Mouse (Mus musculus) heart, embryonic 15.5 days (tissue): Measurements from ENCODE around the gene Slc5a6. TPM values are rescaled to one million over a fixed set of nuclear protein-coding genes. Genes with fewer than 3 reads are reported as not detected.

Experiments
- ATAC-seq: fragments of 200-750 bp; cut with Nextera tagmentation; replicated peaks from 2 replicates; pipeline ENCODE4 v1.8.0; 2017; ENCODE audit warnings: low read depth, moderate TSS enrichment; ENCODE audit not compliant: insufficient number of reproducible peaks, insufficient read depth, low FRiP score
- H3K27ac ChIP-seq: fragments of 300-500 bp; sonication (generic); 2 replicates; pipeline ENCODE4 v1.5.1; 2015; ENCODE audit warnings: mild to moderate bottlenecking, inconsistent platforms
- H3K27me3 ChIP-seq: fragments of 300-500 bp; sonication (generic); 2 replicates; pipeline ENCODE4 v1.6.1; 2015; ENCODE audit warnings: inconsistent platforms
- H3K36me3 ChIP-seq: fragments of 300-500 bp; sonication (generic); 2 replicates; pipeline ENCODE4 v1.6.1; 2015; ENCODE audit warnings: mild to moderate bottlenecking, inconsistent platforms
- H3K4me1 ChIP-seq: fragments of 300-500 bp; sonication (generic); replicated peaks from 2 replicates; pipeline ENCODE4 v1.6.1; 2015; ENCODE audit warnings: inconsistent platforms
- H3K4me2 ChIP-seq: fragments of 300-500 bp; sonication (generic); 2 replicates; pipeline ENCODE4 v1.6.1; 2015; ENCODE audit warnings: inconsistent platforms, mild to moderate bottlenecking, moderate library complexity
- H3K4me3 ChIP-seq: fragments of 300-500 bp; sonication (generic); 2 replicates; pipeline ENCODE4 v1.5.1; 2015; ENCODE audit warnings: mild to moderate bottlenecking, inconsistent platforms
- H3K9ac ChIP-seq: fragments of 300-500 bp; sonication (generic); 2 replicates; pipeline ENCODE4 v1.6.1; 2015; ENCODE audit warnings: mild to moderate bottlenecking, inconsistent platforms
- H3K9me3 ChIP-seq: fragments of 300-500 bp; sonication (generic); replicated peaks from 2 replicates; pipeline ENCODE4 v1.6.1; 2016; ENCODE audit warnings: inconsistent platforms
- WGBS: fragments of 180-500 bp; shearing (Covaris S2); methylation state at CpG from one replicate; pipeline ENCODE4 v1.1.7; 2015; ENCODE audit warnings: mixed read lengths; 5-methylcytosine and 5-hydroxymethylcytosine counted together
- polyA plus RNA-seq: library from polyadenylated mRNA; unstranded; fragments of >200 nt; fragmentation: Nextera tagmentation; extraction: Ambion mirVana; gene quantifications from 2 replicates; pipeline ENCODE4 v1.2.1, GENCODE M21; 2015

Slc5a6 gene
- polyA plus RNA-seq = 5.8 and 9.3 TPM in 2 replicates

DNA sequence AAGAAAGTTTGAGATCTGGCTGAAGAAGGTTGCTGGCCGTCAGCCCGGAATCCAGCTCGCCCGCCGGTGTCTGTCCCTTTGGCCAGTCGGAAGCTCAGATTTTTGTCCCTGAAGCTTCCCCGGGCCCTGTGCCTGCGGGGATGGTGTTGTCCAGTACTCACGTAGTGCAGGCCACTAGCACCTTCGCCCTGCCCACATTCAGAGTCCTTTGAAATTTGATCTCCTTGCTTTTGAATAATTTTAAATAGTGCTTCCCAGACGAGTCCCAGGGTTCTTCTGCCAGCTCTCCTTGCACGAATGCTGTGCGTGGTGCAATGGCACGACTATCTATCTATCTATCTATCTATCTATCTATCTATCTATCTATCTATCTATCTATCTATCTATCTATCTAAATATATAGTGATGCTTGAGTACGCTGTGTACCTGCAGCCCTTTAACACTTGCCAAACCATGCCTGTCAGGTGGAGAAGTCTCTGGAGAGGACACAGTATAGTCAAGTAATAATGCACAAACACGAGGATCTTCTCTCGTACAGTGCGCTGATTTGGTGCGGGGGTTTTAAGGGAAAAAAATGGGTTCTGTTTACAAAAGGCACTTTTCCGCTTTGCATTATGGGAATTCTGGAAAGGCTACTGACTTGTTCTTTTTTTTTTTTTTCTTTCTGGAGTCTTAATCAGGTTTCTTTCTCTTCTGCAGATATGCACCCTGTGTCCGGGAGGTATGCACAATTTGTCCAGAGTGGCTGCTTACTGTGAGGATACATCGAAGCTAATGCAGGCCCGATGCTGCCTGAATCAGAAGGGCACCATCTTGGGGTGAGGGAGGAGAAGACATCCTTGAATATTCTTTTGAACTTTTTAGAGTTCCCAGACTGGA, at the start of gene Slc5a6:
Slc5a6 (minus strand) TSS at position 162 of the 879 bp plus-strand sequence.
- ATAC-seq = peak; percentile 63
- H3K36me3 ChIP-seq = 0 out of 2 replicates have a peak, but pooled peaks cover 8% of the 10 kb centered on the region

DNA sequence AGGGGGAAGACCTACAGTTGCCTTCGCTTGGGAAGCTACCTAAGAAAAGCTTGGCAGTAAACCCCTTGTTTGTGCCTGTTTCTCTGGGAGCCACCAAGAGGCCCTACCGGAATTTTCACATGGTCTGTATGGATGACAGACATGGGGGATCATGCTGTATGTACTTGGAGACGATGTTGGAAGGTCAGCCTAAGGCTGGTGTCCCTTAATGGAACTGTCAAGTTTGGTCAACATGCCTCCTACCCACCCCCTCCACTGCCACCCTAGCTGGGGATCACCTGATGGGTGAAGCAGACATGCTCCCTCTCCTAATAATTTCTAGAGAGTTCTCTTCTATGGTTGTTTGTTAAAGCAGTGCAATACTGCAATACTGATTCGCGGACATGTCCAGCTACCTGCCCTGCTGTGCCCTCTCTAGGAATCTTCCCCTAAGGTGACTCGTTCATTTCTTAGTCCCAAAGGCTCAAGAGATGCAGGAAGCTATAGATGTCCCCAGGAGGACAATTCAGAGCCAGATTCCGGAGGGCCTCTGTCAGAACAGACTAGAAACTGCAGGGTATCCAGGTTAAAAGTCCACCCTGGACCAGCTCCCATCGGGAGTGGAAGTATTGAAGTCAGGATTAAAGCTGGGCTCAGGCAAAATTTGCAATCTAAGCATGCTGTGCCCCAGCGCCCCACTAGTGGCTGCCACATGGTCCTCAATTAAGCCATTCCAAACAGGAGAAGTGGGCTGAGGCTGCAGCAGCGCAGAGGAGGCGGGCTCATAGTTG, 47.2 kb upstream of the Slc5a6 start:
- Histone ChIP-seq H3K36me3 (no peaks in the 10 kb centered on the region), H3K27me3 (peaks cover 76% of the 10 kb centered on the region), H3K9ac (no peak overlapping the region), H3K27ac (no peak overlapping the region), H3K4me1 (peaks cover 35% of the 10 kb centered on the region), H3K4me2 (peak overlapping the region; percentile 73), H3K4me3 (peak overlapping the region; percentile 45), H3K9me3 (no peaks in the 10 kb centered on the region)
- 26% methylated on average over 11 of the region's 11 CpGs for WGBS
- no peak for ATAC-seq

More for the DNA sequence above, at the start of gene Slc5a6:
- Histone ChIP-seq H3K9ac (peak within 1 kb of the TSS; percentile 93), H3K4me3 (peak within 1 kb of the TSS; percentile 86), H3K4me2 (peak within 1 kb of the TSS; percentile 86), H3K27me3 (no peaks in the 10 kb centered on the region), H3K27ac (peak within 1 kb of the TSS; percentile 99), H3K4me1 (peaks cover 12% of the 10 kb centered on the region), H3K9me3 (no peaks in the 10 kb centered on the region)
- under 1% methylated on average over 23 of the region's 23 CpGs for WGBS

DNA sequence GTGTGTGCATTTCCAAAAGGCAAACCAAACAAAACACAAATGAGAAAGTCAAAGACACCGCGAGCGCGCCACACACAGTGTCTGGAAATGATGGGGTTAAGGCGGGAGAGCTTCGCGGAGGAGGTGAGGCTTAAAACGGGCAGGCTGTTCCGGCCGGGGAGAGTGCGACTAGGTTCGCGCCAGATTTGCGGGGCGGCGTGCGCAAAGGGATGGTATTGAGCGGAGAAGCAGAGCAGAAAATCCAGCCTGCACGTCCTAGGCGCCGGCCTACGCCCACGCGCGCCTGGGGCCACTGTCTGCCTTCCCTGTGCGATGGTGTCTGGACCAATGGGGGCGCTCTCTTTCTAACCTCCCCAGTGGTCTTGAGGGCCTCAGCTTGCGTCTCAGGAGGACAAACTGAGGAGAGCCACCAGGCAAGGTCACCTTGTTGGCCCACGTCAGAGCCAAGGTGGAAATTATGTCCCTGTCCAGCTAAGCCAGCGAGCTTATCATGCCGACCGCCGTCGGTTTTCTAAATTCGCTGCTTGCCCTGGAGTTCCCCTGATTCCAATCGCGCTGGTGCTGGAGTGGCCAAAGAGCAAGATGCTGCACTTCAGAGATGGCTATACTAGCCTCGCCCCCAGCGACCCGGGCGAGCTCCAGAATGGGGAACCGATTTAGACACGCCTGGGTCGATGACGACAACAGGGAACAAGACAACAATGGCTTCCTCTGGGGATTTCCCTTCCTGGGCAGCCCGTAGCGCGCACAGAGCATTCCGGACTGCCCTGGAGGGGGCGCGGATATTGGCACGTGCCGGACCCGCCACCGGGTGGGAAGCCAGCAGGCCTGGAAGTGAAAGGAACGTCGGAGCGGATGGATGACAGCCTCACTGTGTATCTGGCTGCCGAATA, 46.3 kb upstream of the Slc5a6 start:
- H3K4me1 ChIP-seq = peaks cover 35% of the 10 kb centered on the region
- WGBS = under 1% methylated on average over 59 of the region's 59 CpGs
- peak overlapping the region; percentile 45 for H3K4me3 ChIP-seq
- H3K36me3 ChIP-seq = no peaks in the 10 kb centered on the region
- H3K9ac ChIP-seq = peak overlapping the region; percentile 33; the same call in 1 of the 2 replicates
- no peak overlapping the region for H3K27ac ChIP-seq
- peak; percentile 71 for ATAC-seq
- H3K4me2 ChIP-seq = peak overlapping the region; percentile 73
- peaks cover 85% of the 10 kb centered on the region for H3K27me3 ChIP-seq
- H3K9me3 ChIP-seq = no peaks in the 10 kb centered on the region

DNA sequence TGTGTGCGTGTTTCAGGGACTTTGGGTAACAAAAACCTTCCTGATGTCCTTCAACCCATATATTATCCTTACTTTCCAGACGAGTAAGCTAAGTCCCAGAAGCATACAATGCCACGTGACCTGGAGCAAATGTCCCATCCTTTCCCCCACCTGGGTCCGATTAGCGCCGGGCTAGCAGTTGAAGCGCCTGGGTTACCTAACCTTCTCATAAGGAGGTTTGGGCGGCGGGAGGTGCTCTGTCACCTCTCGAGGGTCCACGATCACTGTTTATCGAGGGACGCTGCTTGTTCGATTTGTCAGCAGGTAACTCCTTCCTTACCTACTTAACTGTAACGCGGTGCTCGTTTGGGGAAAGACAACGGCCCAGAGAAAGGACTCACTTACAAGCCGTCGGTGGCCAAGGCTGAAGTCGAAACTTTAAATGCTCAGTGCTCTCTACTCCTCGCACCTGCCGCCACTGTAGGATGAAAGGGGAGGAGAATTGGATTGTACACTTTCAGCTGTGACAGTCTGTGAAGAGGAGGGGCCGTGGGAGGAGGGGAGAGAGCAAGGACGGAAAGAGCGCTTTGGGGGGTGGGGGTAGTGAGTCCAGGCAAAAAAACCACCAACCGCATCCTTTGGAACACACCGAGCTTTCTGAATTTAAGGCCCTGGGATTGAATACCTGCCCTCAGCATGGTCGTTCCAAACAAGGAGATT, 45.5 kb upstream of the Slc5a6 start:
- peaks cover 93% of the 10 kb centered on the region for H3K27me3 ChIP-seq
- peak overlapping the region; percentile 45 for H3K4me3 ChIP-seq
- 0 out of 2 replicates have a peak overlapping the region, but pooled peaks have one; percentile 33 for H3K9ac ChIP-seq
- H3K4me2 ChIP-seq = peak overlapping the region; percentile 73
- no peak for ATAC-seq
- no peak overlapping the region for H3K27ac ChIP-seq
- 2% methylated on average over 29 of the region's 29 CpGs for WGBS
- peaks cover 35% of the 10 kb centered on the region for H3K4me1 ChIP-seq
- H3K9me3 ChIP-seq = no peaks in the 10 kb centered on the region
- H3K36me3 ChIP-seq = no peaks in the 10 kb centered on the region

DNA sequence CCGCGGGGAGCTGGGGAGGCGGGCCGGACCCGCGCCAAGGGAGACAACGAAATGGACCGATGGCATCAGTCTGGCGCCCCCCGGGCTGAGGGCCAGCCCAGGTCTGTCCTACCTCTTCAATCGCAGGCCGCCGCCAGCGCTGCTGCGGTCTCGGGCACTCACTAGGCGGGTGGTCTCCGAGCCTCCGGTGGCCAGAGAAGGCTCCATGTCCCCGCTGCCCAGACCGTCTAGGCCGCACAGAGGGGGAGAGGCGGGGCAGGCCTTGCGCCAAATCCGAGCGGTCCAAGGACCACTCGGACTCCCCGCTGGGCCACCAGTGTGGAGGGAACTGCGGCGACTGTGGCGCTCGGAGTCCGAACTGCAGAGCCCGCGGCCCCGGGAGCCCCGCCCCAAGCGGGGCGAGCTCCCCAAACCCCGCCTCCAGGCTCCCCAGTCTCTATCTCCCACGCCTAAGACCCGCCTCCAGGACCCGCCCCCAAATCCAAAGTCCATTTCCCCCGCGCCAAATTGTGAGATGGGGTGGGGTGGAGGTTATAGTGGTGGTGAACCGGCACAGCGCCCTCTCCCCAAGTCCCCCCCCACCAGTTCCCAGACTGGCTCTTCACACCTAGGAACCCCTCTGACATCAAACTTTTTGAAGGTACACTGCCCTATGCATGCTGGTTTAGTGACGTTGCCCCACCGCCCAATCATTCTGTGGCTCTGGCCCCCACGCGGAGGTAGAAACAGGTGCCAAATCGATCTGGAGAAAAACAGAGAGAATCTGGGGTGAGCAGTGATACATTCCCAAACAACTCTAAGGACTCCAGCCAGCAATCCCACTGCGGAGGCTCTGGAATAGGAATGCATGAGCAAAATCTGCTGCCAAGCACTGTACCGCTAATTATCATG, 44.7 kb upstream of the Slc5a6 start:
- WGBS = under 1% methylated on average over 54 of the region's 54 CpGs
- Histone ChIP-seq H3K4me3 (peak overlapping the region; percentile 45), H3K27ac (no peak overlapping the region), H3K4me1 (peaks cover 35% of the 10 kb centered on the region), H3K9me3 (no peaks in the 10 kb centered on the region), H3K9ac (peak overlapping the region; percentile 28; the same call in 1 of the 2 replicates), H3K27me3 (peaks cover 98% of the 10 kb centered on the region), H3K36me3 (no peaks in the 10 kb centered on the region), H3K4me2 (peak overlapping the region; percentile 73)
- ATAC-seq = peak; percentile 20; the same call in 1 of the 2 replicates

DNA sequence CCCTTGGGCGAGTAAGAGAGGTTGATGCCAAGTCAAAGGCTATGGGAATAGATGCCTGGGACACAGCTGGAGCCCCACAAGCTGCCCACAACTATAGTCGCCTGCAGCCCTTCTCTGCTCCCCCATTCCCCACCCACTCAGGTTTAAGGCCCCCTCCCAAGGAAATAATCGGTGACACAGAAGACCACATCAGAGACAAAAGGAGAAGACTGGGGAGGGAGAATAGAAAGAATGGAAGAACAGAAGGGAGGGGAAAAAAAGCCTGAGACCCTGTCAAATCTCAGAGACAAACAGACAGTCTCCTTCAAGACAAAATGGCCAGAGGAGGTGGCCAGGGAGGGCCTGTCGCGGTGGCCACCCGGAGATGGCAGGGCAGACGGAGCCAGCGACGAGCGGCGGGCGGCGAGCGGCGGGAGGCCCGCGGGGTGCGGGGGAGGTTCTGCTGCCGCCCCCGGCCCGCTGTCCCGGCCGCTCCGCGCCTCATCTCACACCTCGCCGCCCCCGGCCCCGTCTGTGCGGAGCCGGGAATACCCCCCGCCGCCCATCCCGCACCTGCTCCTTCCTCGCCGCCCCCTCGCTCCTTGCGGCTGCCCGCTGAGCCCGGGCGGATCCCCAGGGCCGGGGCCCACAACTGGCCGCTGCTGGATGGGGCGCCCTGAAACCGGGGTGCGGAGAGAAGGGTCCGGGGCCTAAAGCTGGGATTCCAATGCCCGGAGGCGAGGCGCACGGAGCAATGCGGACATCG, 43.7 kb upstream of the Slc5a6 start:
- Histone ChIP-seq H3K36me3 (no peaks in the 10 kb centered on the region), H3K27me3 (peaks cover 96% of the 10 kb centered on the region), H3K4me2 (peak overlapping the region; percentile 73), H3K27ac (no peak overlapping the region), H3K4me1 (peaks cover 35% of the 10 kb centered on the region), H3K4me3 (peak overlapping the region; percentile 45), H3K9me3 (no peaks in the 10 kb centered on the region), H3K9ac (0 out of 2 replicates have a peak overlapping the region, but pooled peaks have one; percentile 28)
- WGBS = 5% methylated on average over 44 of the region's 53 CpGs
- no peak for ATAC-seq

DNA sequence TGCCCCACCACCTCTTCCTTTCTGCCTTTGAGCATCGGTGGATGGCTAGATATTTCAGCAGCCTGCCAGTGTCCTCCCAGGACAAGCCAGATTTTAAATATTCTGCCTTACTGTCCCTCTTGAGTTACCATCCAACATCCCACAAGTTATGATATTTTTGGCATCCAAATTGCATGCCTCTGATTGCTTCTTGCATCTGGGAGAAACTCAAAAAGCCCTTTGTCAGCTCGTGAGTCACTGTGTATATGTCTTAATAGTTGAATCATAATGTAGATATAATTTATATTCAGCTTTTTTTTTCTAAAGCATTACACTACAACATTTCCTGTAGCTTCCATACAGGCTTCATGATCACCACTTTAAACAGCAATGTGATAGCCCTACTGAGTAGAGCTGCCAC, 38.4 kb upstream of the Slc5a6 start:
- no peak overlapping the region for H3K27ac ChIP-seq
- ATAC-seq = no peak
- no peak overlapping the region for H3K4me2 ChIP-seq
- 56% methylated on average over 2 of the region's 2 CpGs for WGBS
- no peak overlapping the region for H3K9ac ChIP-seq
- no peak overlapping the region for H3K4me3 ChIP-seq
- no peaks in the 10 kb centered on the region for H3K36me3 ChIP-seq
- no peaks in the 10 kb centered on the region for H3K9me3 ChIP-seq
- peaks cover 57% of the 10 kb centered on the region for H3K27me3 ChIP-seq
- H3K4me1 ChIP-seq = peaks cover 22% of the 10 kb centered on the region

DNA sequence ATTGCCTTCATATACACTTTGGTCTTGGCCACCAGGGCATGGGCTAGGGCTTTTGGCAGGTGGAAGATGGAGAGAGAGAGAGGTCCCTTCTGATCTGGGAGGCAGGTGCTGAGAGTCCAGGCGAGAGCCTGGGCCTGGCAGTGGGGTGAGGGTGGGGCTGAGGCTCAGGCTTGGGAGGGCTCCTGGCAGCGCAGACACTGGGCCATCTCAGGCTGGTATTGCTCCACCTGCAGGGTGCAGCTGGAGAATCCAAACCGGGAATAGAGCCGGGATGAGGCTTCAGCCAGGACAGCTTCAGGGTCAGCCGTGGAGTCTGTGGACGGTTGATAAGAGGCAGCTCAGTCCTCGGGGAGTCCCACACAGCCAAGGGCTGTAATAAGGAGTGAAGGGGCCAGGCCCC, 37.9 kb upstream of the Slc5a6 start:
- H3K27me3 ChIP-seq = peaks cover 52% of the 10 kb centered on the region
- no peak for ATAC-seq
- WGBS = 18% methylated on average over 7 of the region's 7 CpGs

DNA sequence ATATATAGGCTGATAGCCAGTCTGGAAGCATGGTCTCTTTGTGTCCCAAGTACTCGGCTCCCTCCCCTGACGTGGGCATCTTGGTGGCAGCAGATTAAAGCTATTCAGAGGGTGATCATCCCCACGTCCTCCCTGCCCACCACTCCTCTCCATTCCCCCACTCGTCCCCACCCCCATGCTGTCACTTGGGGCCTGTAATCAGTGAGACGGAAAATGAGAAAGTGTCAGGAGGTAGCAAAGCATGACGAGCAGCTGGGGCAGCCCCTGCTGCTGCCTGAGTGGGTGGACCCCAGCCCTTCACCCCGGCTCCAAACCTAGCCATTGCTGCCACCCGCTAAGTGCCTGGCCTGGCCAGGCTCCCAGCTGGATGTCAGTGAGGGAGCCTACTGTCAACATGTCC, 35.2 kb upstream of the Slc5a6 start:
- H3K4me2 ChIP-seq = peak overlapping the region; percentile 52
- H3K9me3 ChIP-seq = no peaks in the 10 kb centered on the region
- no peak overlapping the region for H3K9ac ChIP-seq
- no peak; the same call in 1 of the 2 replicates for ATAC-seq
- H3K4me3 ChIP-seq = 0 out of 2 replicates have a peak overlapping the region, but pooled peaks have one; percentile 4
- peak overlapping the region; percentile 31; the same call in 1 of the 2 replicates for H3K27ac ChIP-seq
- no peaks in the 10 kb centered on the region for H3K36me3 ChIP-seq
- 8% methylated on average over 8 of the region's 8 CpGs for WGBS
- peaks cover 26% of the 10 kb centered on the region for H3K27me3 ChIP-seq
- peaks cover 29% of the 10 kb centered on the region for H3K4me1 ChIP-seq

More for the DNA sequence above, 37.9 kb upstream of the Slc5a6 start:
- H3K4me1 ChIP-seq = peaks cover 23% of the 10 kb centered on the region
- no peak overlapping the region for H3K4me2 ChIP-seq
- H3K9me3 ChIP-seq = no peaks in the 10 kb centered on the region
- no peak overlapping the region for H3K9ac ChIP-seq
- no peaks in the 10 kb centered on the region for H3K36me3 ChIP-seq
- no peak overlapping the region for H3K27ac ChIP-seq
- H3K4me3 ChIP-seq = no peak overlapping the region
